Mouse (Mus musculus): ENCODE data around the gene Bod1.

DNA sequence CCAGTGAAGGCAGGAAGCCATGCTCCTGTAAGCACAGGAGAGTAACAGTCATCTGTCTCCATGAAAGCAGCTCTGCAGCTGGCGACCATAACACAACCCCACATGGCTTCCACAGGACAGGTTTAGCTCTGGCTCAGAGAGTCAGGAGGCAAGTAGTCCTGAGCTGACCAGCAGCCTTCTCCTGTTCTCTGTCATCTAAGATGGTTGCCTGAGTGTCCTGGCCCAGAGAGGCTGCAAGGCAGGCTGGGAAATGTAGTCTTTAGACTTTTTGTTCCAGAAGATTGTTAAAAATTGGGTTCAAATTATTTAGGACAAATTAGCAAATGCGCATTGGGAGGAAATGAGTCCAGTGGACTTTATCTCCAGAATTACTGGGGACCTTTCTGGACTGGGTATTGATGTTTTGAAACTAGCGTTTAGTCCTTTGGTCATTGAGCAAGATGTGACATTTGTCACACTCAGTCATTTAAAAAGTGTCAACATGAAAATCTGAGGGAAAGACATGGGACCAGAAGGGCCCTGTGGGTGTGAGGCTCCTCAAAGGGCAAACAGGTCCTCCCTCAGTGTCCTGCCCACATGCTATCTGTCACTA is 5.1 kb upstream of the Bod1 start:
- TF ChIP-seq CTCF (IDR thresholded peaks at IDR 0.05; ENCODE audit: low read depth) (no peak), EP300 (IDR thresholded peaks at IDR 0.05; ENCODE audit: low read depth) (no peak)

Data from heart, postnatal 0 days (tissue).